Mouse (Mus musculus) lung, embryonic 16.5 days (tissue): ENCODE data around the gene Atp1b3. TPM values are rescaled to one million over a fixed set of nuclear protein-coding genes. Genes with fewer than 3 reads are reported as not detected.

Source experiments
- ATAC-seq: fragments of 200-750 bp; cut with Nextera tagmentation; 2 replicates; pipeline ENCODE4 v1.8.0; 2017; ENCODE audit warnings: low read depth, mild to moderate bottlenecking, moderate library complexity
- H3K27ac ChIP-seq: fragments of 300-500 bp; sonication (generic); 2 replicates; pipeline ENCODE4 v1.5.1; 2014; ENCODE audit warnings: mild to moderate bottlenecking, control low read depth, low read length
- H3K27me3 ChIP-seq: fragments of 300-500 bp; sonication (generic); 2 replicates; pipeline ENCODE4 v1.6.1; 2014; ENCODE audit warnings: low read depth, low read length, mixed read lengths; ENCODE audit not compliant: control insufficient read depth, insufficient read depth
- H3K36me3 ChIP-seq: fragments of 300-500 bp; sonication (generic); 2 replicates; pipeline ENCODE4 v1.6.1; 2014; ENCODE audit warnings: low read length; ENCODE audit not compliant: control insufficient read depth, insufficient read depth
- H3K4me1 ChIP-seq: fragments of 300-500 bp; sonication (generic); replicated peaks from 2 replicates; pipeline ENCODE4 v1.6.1; 2014; ENCODE audit warnings: low read length, mixed read lengths; ENCODE audit not compliant: control insufficient read depth, insufficient read depth
- H3K4me2 ChIP-seq: fragments of 300-500 bp; sonication (generic); 2 replicates; pipeline ENCODE4 v1.6.1; 2014; ENCODE audit warnings: low read depth, low read length, control low read depth
- H3K4me3 ChIP-seq: fragments of 300-500 bp; sonication (generic); 2 replicates; pipeline ENCODE4 v1.5.1; 2014; ENCODE audit warnings: mild to moderate bottlenecking, low read length, control low read depth
- H3K9ac ChIP-seq: fragments of 300-500 bp; sonication (generic); 2 replicates; pipeline ENCODE4 v1.6.1; 2014; ENCODE audit warnings: low read length, control low read depth
- H3K9me3 ChIP-seq: fragments of 300-500 bp; sonication (generic); 2 replicates; pipeline ENCODE4 v1.6.1; 2016; ENCODE audit warnings: low read length; ENCODE audit not compliant: control insufficient read depth
- WGBS: fragments of 180-500 bp; shearing (Covaris S2); extraction: QIAGEN DNeasy Blood & Tissue Kit; methylation state at CpG from one replicate; pipeline ENCODE4 v1.1.7; 2014; 5-methylcytosine and 5-hydroxymethylcytosine counted together
- polyA plus RNA-seq: library from polyadenylated mRNA; unstranded; fragments of >200 nt; fragmentation: Nextera tagmentation; extraction: Ambion mirVana; gene quantifications from 2 replicates; pipeline ENCODE4 v1.2.1, GENCODE M21; 2015

The Atp1b3 gene
- polyA plus RNA-seq, 1 experiment from 2014 or later: 188 TPM

DNA sequence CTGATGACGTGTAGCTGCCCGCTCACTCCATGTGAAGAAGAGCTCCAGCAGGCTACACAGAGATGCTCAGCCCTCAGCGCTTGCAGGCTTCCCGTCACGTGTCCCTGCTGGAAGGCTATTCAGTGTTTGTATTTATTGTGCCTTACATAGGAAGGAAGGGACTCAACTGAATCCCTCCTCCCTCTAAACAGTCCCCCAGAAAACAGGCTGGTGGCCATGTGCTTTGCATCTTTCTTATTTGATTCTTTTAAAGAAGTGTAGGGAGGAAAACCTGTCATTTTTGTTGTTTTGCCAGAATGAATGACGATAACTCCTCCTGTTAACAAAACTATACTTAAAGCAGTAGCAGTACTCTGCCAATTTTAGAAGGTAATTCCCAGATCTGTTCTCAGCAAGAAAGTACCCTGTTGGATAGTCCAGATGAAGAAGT, 43.7 kb downstream of the Atp1b3 start:
- H3K9ac ChIP-seq: no peak overlapping the region
- no peaks in the 10 kb centered on the region for H3K9me3 ChIP-seq
- H3K27ac ChIP-seq: no peak overlapping the region
- H3K4me2 ChIP-seq: no peak overlapping the region
- no peaks in the 10 kb centered on the region for H3K4me1 ChIP-seq
- H3K4me3 ChIP-seq: no peak overlapping the region
- ATAC-seq: peak; percentile 71
- 79% methylated on average over 6 of the region's 6 CpGs for WGBS
- no peaks in the 10 kb centered on the region for H3K36me3 ChIP-seq
- H3K27me3 ChIP-seq: no peaks in the 10 kb centered on the region

DNA sequence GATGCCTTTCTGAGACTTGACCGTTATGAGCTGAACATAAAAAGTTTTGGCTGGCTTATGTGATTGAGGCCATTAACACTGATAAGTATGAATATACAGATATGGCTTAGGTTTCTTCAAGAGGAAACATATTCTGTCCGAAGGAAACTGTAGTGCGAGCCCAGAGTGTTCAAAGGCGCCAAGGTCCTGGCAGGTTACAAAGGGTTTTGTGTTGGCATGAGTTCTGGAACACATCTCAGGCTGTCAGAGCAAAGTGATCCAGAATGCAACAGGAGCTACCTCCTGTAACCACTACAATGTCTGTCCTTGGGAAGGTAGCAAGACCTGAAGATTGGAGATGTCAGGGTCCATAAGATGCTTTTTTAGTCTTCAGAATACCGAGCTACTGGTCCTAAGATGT, 44.9 kb downstream of the Atp1b3 start:
- H3K9ac ChIP-seq: no peak overlapping the region
- no peaks in the 10 kb centered on the region; the same call in 1 of the 2 replicates for H3K36me3 ChIP-seq
- no peaks in the 10 kb centered on the region for H3K27me3 ChIP-seq
- no peak overlapping the region for H3K4me2 ChIP-seq
- 74% methylated on average over 5 of the region's 5 CpGs for WGBS
- no peak overlapping the region for H3K27ac ChIP-seq
- no peaks in the 10 kb centered on the region for H3K4me1 ChIP-seq
- H3K9me3 ChIP-seq: no peaks in the 10 kb centered on the region
- no peak overlapping the region for H3K4me3 ChIP-seq
- no peak for ATAC-seq

DNA sequence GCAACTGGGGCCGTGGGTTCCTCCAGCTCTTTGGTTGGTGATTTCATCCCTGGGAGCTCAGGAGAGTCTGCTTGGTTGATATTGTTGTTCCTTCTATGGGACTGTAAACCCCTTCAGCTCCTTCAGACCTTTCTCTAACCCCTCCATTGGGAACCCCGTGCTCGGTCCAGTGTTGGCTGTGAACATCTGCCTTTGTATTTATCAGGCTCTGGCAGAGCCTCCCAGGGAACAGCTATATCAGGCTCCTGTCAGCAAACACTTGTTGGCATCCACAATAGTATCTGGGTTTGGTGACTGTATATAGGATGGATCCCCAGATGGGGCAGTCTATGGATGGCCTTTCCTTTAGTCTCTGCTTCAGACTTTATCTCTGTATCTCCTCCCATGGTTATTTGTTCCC, 52.2 kb downstream of the Atp1b3 start:
- 85% methylated on average over 3 of the region's 3 CpGs for WGBS
- no peak for ATAC-seq

DNA sequence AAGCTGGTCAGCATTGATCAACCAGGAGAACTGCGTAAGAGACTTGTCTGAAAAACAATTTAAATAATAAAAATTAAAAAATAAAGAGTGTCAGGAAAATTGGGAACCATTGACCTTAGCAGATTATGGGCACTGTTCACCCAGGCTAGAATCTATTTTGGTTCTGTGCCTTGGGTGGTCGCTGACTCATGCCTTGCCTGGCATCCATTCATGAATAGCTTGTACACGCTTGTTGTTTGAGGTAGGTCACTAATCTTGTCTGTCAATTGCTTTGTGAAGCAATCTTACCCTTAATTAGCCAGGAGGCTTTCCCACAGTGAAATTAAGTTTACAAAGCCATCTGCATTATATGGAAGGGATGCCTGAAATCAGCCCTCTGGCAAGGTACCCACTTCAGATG, 55.4 kb downstream of the Atp1b3 start:
- H3K27me3 ChIP-seq: no peaks in the 10 kb centered on the region
- H3K27ac ChIP-seq: no peak overlapping the region
- ATAC-seq: no peak
- H3K36me3 ChIP-seq: peaks cover 10% of the 10 kb centered on the region
- H3K4me2 ChIP-seq: no peak overlapping the region
- H3K9ac ChIP-seq: no peak overlapping the region
- no peak overlapping the region for H3K4me3 ChIP-seq
- H3K9me3 ChIP-seq: no peaks in the 10 kb centered on the region
- WGBS: 90% methylated on average over 3 of the region's 3 CpGs
- H3K4me1 ChIP-seq: no peaks in the 10 kb centered on the region

More for the DNA sequence above, 52.2 kb downstream of the Atp1b3 start:
- Histone ChIP-seq H3K27me3 (no peaks in the 10 kb centered on the region), H3K4me1 (no peaks in the 10 kb centered on the region), H3K36me3 (peaks cover 6% of the 10 kb centered on the region), H3K4me3 (no peak overlapping the region), H3K9ac (no peak overlapping the region), H3K4me2 (no peak overlapping the region), H3K27ac (no peak overlapping the region), H3K9me3 (no peaks in the 10 kb centered on the region)

DNA sequence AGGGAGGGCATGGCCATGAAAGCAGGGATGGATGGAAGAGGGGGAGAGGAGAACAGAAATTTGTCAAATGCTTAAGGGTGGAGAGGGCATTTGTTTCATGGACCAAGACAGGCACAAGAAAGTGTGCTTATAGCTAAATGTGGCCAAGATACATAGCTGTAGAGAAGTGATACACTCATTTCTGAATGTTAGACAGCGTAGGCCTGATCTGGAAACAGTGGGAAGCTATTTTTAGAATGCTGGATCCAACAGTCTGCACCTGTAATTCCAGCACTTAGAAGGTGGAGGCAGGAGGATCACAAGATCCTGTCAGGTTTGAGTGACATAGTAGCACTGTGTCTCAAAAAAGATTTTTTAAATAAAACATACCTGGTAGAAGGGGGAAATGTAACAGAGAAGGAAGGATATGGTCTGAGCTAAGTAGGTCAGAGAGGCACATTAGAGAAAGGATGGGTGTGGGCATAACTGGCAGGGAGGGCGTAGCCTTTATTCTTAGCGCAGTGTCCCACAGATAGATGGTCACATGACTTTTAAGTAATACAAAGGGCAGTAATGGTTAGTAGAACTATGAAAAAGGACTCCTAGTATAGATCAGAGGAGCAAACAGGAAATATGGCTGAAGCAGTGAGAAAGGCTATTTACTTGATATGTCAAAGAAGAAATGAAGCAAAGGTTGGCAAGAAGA, 64.8 kb downstream of the Atp1b3 start:
- H3K4me3 ChIP-seq: no peak overlapping the region
- no peak overlapping the region for H3K4me2 ChIP-seq
- H3K27me3 ChIP-seq: no peaks in the 10 kb centered on the region
- no peak overlapping the region for H3K27ac ChIP-seq
- H3K9me3 ChIP-seq: no peaks in the 10 kb centered on the region
- 95% methylated on average over 3 of the region's 3 CpGs for WGBS
- no peak overlapping the region for H3K9ac ChIP-seq
- H3K36me3 ChIP-seq: peaks cover 11% of the 10 kb centered on the region; the same call in 1 of the 2 replicates
- no peaks in the 10 kb centered on the region for H3K4me1 ChIP-seq
- no peak for ATAC-seq

DNA sequence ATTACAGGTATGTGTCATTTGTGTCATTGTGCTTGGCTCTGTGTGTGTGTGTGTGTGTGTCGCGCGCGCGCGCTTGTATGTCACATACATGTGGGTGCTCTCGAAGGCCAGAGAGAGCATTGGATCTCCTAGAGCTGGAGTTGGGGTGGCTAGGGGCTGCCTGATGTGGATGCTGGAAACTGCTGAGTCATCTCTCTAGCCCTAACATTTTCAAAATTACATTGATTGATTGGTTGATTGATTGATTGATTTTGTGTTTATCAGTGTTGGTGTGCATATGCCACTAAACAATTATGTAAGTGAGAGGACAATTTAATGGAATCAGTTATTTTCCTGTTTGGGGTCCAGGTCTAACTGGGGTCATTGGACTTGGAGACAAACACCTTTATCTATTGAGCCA, 72.1 kb downstream of the Atp1b3 start:
- over 99% methylated on average over 7 of the region's 7 CpGs for WGBS
- Histone ChIP-seq H3K9ac (no peak overlapping the region), H3K9me3 (no peaks in the 10 kb centered on the region), H3K4me3 (no peak overlapping the region), H3K36me3 (peaks cover 8% of the 10 kb centered on the region; the same call in 1 of the 2 replicates), H3K27ac (no peak overlapping the region), H3K4me1 (no peaks in the 10 kb centered on the region), H3K4me2 (no peak overlapping the region), H3K27me3 (no peaks in the 10 kb centered on the region)
- no peak for ATAC-seq

DNA sequence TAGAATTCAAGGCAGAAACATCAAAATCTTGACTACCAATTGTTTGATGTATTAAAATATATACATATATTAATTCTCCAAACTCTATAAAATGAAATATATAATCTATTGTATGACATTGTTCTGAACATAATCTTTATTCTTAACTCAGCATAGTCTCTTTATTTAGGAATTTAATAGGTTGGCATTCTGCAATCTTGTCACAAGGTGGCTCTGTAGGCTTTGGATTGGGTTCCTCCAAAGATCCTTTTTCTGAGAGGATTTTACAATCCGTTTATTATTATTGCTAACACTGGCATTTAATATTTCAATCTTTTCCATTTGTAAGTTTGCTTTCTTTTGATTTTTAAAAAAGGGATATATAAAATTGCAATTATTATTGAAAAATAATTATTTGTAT, 79.3 kb downstream of the Atp1b3 start:
- no peak for ATAC-seq

More for the DNA sequence above, 79.3 kb downstream of the Atp1b3 start:
- no peaks in the 10 kb centered on the region for H3K4me1 ChIP-seq
- H3K9ac ChIP-seq: no peak overlapping the region
- WGBS: 21% methylated on average over 1 of the region's 1 CpGs
- no peak overlapping the region for H3K4me2 ChIP-seq
- H3K36me3 ChIP-seq: no peaks in the 10 kb centered on the region
- H3K27ac ChIP-seq: no peak overlapping the region
- no peaks in the 10 kb centered on the region for H3K9me3 ChIP-seq
- H3K27me3 ChIP-seq: no peaks in the 10 kb centered on the region
- H3K4me3 ChIP-seq: no peak overlapping the region

Other genes starting within 250 kb of the Atp1b3 start
- 3.3 and 3.7 TPM in 2 replicates for gene Gk5, start 245.1 kb downstream of the Atp1b3 start, polyA plus RNA-seq
- 39.2 and 42.5 TPM in 2 replicates for gene Tfdp2, start 168.2 kb downstream of the Atp1b3 start, polyA plus RNA-seq
- gene Rnf7, start 114.2 kb upstream of the Atp1b3 start, polyA plus RNA-seq: 189 and 195 TPM in 2 replicates
- gene Gm28729, start 160.8 kb upstream of the Atp1b3 start, polyA plus RNA-seq: 1.7 and 2.0 TPM in 2 replicates